Mouse (Mus musculus): ENCODE measurements around the gene Tmigd3. TPM values are rescaled to one million over a fixed set of nuclear protein-coding genes. Genes with fewer than 3 reads are reported as not detected.

Gene Tmigd3
- total and polyA plus RNA-seq, 3 experiments: 0.25 TPM; not detected in 2

- Histone ChIP-seq H3K27ac (ENCODE audit: insufficient read depth, low read depth) (no peak overlapping the region), H3K79me2 (replicated peaks; ENCODE audit: control insufficient read depth, extremely low read depth, insufficient read depth, poor library complexity, severe bottlenecking) (no peaks in the 10 kb centered on the region), H3K27me3 (replicated peaks) (no peaks in the 10 kb centered on the region), H3K36me3 (replicated peaks in 1 of 2; ENCODE audit: control insufficient read depth in 1 of 2, insufficient read depth in 1 of 2, low read length in 1 of 2) (no peaks in the 10 kb centered on the region), H3K9me3 (replicated peaks; ENCODE audit: low read length) (peaks cover 3% of the 10 kb centered on the region), H3K4me2 (ENCODE audit: insufficient read depth, low read depth, poor library complexity, severe bottlenecking) (no peak overlapping the region), H3K4me1 (ENCODE audit: control insufficient read depth in 1 of 2, insufficient read depth in 2 of 2) (peaks cover 13 to 51% of the 10 kb centered on the region in 2 experiments), H3K4me3 (replicated peaks in 1 of 3; ENCODE audit: low read depth in 2 of 3, low read length in 2 of 3, poor library complexity in 1 of 3) (no peak overlapping the region), H3K9ac (ENCODE audit: insufficient read depth, low read depth) (no peak overlapping the region)
- dilution Hi-C loops (cut with MboI; ENCODE audit: extremely low pct_ligation_motif_present, extremely low pct_unique_long_range_greater_than_20kb, low sequenced_read_pairs): no loop called here
- no peak for TF ChIP-seq POLR2AphosphoS2 (IDR thresholded peaks at IDR 0.05; ENCODE audit: low read depth, low read length)
- no peak for TF ChIP-seq TBP (conservative IDR thresholded peaks at IDR 0.05; ENCODE audit: low read depth, low read length)
- TF ChIP-seq ZMIZ1 (IDR thresholded peaks at IDR 0.05; ENCODE audit: low read depth, low read length): no peak
- no peak for TF ChIP-seq TCF12 (IDR thresholded peaks at IDR 0.05; ENCODE audit: low read depth, low read length)
- no peak for TF ChIP-seq JUND (conservative IDR thresholded peaks at IDR 0.05; ENCODE audit: low read depth, low read length)
- no peak for TF ChIP-seq MEF2A (IDR thresholded peaks at IDR 0.05; ENCODE audit: borderline replicate concordance, low read depth, low read length)
- TF ChIP-seq UBTF (IDR thresholded peaks at IDR 0.05; ENCODE audit: low read depth, low read length): no peak
- DNase-seq (ENCODE audit: extremely low read depth): no peak
- in situ Hi-C loops (cut with MboI; ENCODE audit: low pct_ligation_motif_present, low pct_unique_long_range_greater_than_20kb, low sequenced_read_pairs): loop anchor here (5.0 kb wide), 1 partner anchor 212 kb away; the partner anchor contains the start of gene Ddx20
Observed at GRCm38 (mm10) chr3:105898861-105899260, 28.2 kb downstream of the Tmigd3 start.

- no peaks in the 10 kb centered on the region for H3K36me3 ChIP-seq (replicated peaks in 1 of 2; ENCODE audit: control insufficient read depth in 1 of 2, insufficient read depth in 1 of 2, low read length in 1 of 2)
- H3K9ac ChIP-seq (ENCODE audit: insufficient read depth, low read depth): no peak overlapping the region
- TF ChIP-seq JUN (IDR thresholded peaks at IDR 0.05; ENCODE audit: insufficient read depth, low read depth, low read length) (no peak), POLR2A (IDR thresholded peaks at IDR 0.05; ENCODE audit: low read depth, low read length) (peak; percentile 31; the same call in 1 of the 2 replicates), ZKSCAN1 (IDR thresholded peaks at IDR 0.05; ENCODE audit: borderline replicate concordance, low read depth, low read length) (no peak), MAX (IDR thresholded peaks at IDR 0.05; ENCODE audit: low read length) (peak; percentile 75), E2F4 (IDR thresholded peaks at IDR 0.05; ENCODE audit: insufficient replicate concordance, low read depth, low read length) (no peak), PAX5 (IDR thresholded peaks at IDR 0.05; ENCODE audit: low read length) (no peak), MAZ (IDR thresholded peaks at IDR 0.05; ENCODE audit: low read depth, low read length) (no peak), ELF1 (IDR thresholded peaks at IDR 0.05; ENCODE audit: low read depth, low read length) (no peak; the same call in 1 of the 2 replicates), CTCF (conservative IDR thresholded peaks at IDR 0.05 in 1 of 2, IDR thresholded peaks at IDR 0.05 in 1 of 2; ENCODE audit: low read depth in 2 of 2, low read length in 2 of 2) (peak; percentile 73 to 95), TCF12 (IDR thresholded peaks at IDR 0.05; ENCODE audit: low read depth, low read length) (no peak), MEF2A (IDR thresholded peaks at IDR 0.05; ENCODE audit: borderline replicate concordance, low read depth, low read length) (no peak), SMC3 (IDR thresholded peaks at IDR 0.05; ENCODE audit: low read depth, low read length) (peak; percentile 97), RAD21 (IDR thresholded peaks at IDR 0.05; ENCODE audit: low read depth, low read length) (peak; percentile 99), HCFC1 (IDR thresholded peaks at IDR 0.05; ENCODE audit: low read depth, low read length) (no peak), MXI1 (IDR thresholded peaks at IDR 0.05; ENCODE audit: low read depth, low read length) (no peak; the same call in 1 of the 2 replicates), ZC3H11A (IDR thresholded peaks at IDR 0.05; ENCODE audit: low read depth, low read length) (peak; percentile 86), TBP (conservative IDR thresholded peaks at IDR 0.05; ENCODE audit: low read depth, low read length) (0 out of 2 replicates have a peak, but pooled peaks have one; percentile 19), RCOR1 (conservative IDR thresholded peaks at IDR 0.05; ENCODE audit: low read depth, low read length) (no peak), NELFE (IDR thresholded peaks at IDR 0.05; ENCODE audit: low read depth, low read length) (no peak)
- H3K4me3 ChIP-seq (replicated peaks in 1 of 3; ENCODE audit: low read depth in 2 of 3, low read length in 2 of 3, poor library complexity in 1 of 3): no peak overlapping the region
- no peaks in the 10 kb centered on the region for H3K79me2 ChIP-seq (replicated peaks; ENCODE audit: control insufficient read depth, extremely low read depth, insufficient read depth, poor library complexity, severe bottlenecking)
- dilution Hi-C loops (cut with MboI; ENCODE audit: extremely low pct_ligation_motif_present, extremely low pct_unique_long_range_greater_than_20kb, low sequenced_read_pairs) (loop anchor here (25.0 kb wide), 1 partner anchor 212 kb away; the partner anchor contains the start of gene Ddx20), in situ Hi-C loops (cut with MboI; ENCODE audit: low pct_ligation_motif_present, low pct_unique_long_range_greater_than_20kb, low sequenced_read_pairs) (loop anchor here (5.0 kb wide), 2 partner anchors 58 to 212 kb away; partner anchors contain the start of genes Ddx20 and Wdr77)
- H3K4me1 ChIP-seq (ENCODE audit: control insufficient read depth in 1 of 2, insufficient read depth in 2 of 2): peaks cover 13 to 51% of the 10 kb centered on the region in 2 experiments
- H3K9me3 ChIP-seq (replicated peaks; ENCODE audit: low read length): peaks cover 3% of the 10 kb centered on the region
- H3K27me3 ChIP-seq (replicated peaks): no peaks in the 10 kb centered on the region
- peak; percentile 90 for DNase-seq (ENCODE audit: extremely low read depth)
- no peak overlapping the region for H3K27ac ChIP-seq (ENCODE audit: insufficient read depth, low read depth)
- H3K4me2 ChIP-seq (ENCODE audit: insufficient read depth, low read depth, poor library complexity, severe bottlenecking): no peak overlapping the region
Observed at GRCm38 (mm10) chr3:105899394-105900147, 28.9 kb downstream of the Tmigd3 start.

All from CH12.LX (cell line).